Mouse (Mus musculus) 3T3-L1 (cell line): ENCODE results near the gene Prss48.

ENCODE experiments used
- DNase-seq: peaks from one replicate; pipeline ENCODE4 v3.0.0-alpha.2; 2015; ENCODE audit warnings: low read depth, low spot score

Gene Prss48

GRCm38 (mm10) chr3:86002423-86002822 is at the start of gene Prss48:
TSS of gene Prss48 (minus strand) at chr3:86002491.
- DNase-seq, result no peak

GRCm38 (mm10) chr3:86049041-86049440 is 46.8 kb upstream of the Prss48 start:
- DNase-seq, result no peak

- DNase-seq, result no peak
Observed at GRCm38 (mm10) chr3:86047686-86048408, 45.6 kb upstream of the Prss48 start.

- peak; percentile 97 for DNase-seq
Observed at GRCm38 (mm10) chr3:86040286-86041201, 38.3 kb upstream of the Prss48 start.

GRCm38 (mm10) chr3:86038648-86039047 is 36.4 kb upstream of the Prss48 start:
- peak; percentile 72 for DNase-seq

GRCm38 (mm10) chr3:86037926-86038484 is 35.7 kb upstream of the Prss48 start:
- no peak for DNase-seq

- no peak for DNase-seq
Observed at GRCm38 (mm10) chr3:86033455-86034090, 31.3 kb upstream of the Prss48 start.

GRCm38 (mm10) chr3:86030566-86030965 is 28.3 kb upstream of the Prss48 start:
- DNase-seq, result no peak

GRCm38 (mm10) chr3:86028658-86029375 is 26.5 kb upstream of the Prss48 start:
- no peak for DNase-seq

- no peak for DNase-seq
Observed at GRCm38 (mm10) chr3:86025341-86026137, 23.2 kb upstream of the Prss48 start.

- DNase-seq, result no peak
Observed at GRCm38 (mm10) chr3:86024065-86024795, 21.9 kb upstream of the Prss48 start.

- DNase-seq, result no peak
Observed at GRCm38 (mm10) chr3:86021651-86022050, 19.4 kb upstream of the Prss48 start.

- DNase-seq, result peak; percentile 20
Observed at GRCm38 (mm10) chr3:86020921-86021650, 18.8 kb upstream of the Prss48 start.

GRCm38 (mm10) chr3:86017484-86017883 is 15.2 kb upstream of the Prss48 start:
- DNase-seq, result no peak

- no peak for DNase-seq
Observed at GRCm38 (mm10) chr3:86016965-86017364, 14.7 kb upstream of the Prss48 start.

- DNase-seq, result no peak
Observed at GRCm38 (mm10) chr3:86013837-86014236, 11.5 kb upstream of the Prss48 start.

GRCm38 (mm10) chr3:86011833-86012232 is 9.5 kb upstream of the Prss48 start:
- DNase-seq, result no peak

GRCm38 (mm10) chr3:86011373-86011772 is 9.1 kb upstream of the Prss48 start:
- no peak for DNase-seq

- peak; percentile 87 for DNase-seq
Observed at GRCm38 (mm10) chr3:86010618-86011017, 8.3 kb upstream of the Prss48 start.
